Mouse (Mus musculus): ENCODE results near the gene Tmigd3.

Gene Tmigd3

GRCm38 (mm10) chr3:105870558-105870957 is at the start of gene Tmigd3, which contains the start of gene Adora3:
TSS of gene Tmigd3 (plus strand) at chr3:105870903.
TSS of gene Adora3 (plus strand) at chr3:105870858.
- no peak for DNase-seq

- DNase-seq = no peak
Observed at GRCm38 (mm10) chr3:105821504-105821903, 49.2 kb upstream of the Tmigd3 start.

- DNase-seq = no peak
Observed at GRCm38 (mm10) chr3:105823609-105824008, 47.1 kb upstream of the Tmigd3 start.

- no peak for DNase-seq
Observed at GRCm38 (mm10) chr3:105824103-105824502, 46.6 kb upstream of the Tmigd3 start.

- no peak for DNase-seq
Observed at GRCm38 (mm10) chr3:105824704-105825103, 46.0 kb upstream of the Tmigd3 start.

- peak; percentile 77 for DNase-seq
Observed at GRCm38 (mm10) chr3:105825501-105826161, 45.1 kb upstream of the Tmigd3 start.

GRCm38 (mm10) chr3:105831584-105831983 is 39.1 kb upstream of the Tmigd3 start:
- no peak for DNase-seq

GRCm38 (mm10) chr3:105835875-105836274 is 34.8 kb upstream of the Tmigd3 start:
- DNase-seq = no peak

GRCm38 (mm10) chr3:105836883-105837282 is 33.8 kb upstream of the Tmigd3 start:
- DNase-seq = no peak

- DNase-seq = no peak
Observed at GRCm38 (mm10) chr3:105838655-105839054, 32.0 kb upstream of the Tmigd3 start.

- no peak for DNase-seq
Observed at GRCm38 (mm10) chr3:105839836-105840235, 30.9 kb upstream of the Tmigd3 start.

GRCm38 (mm10) chr3:105846294-105847069 is 24.2 kb upstream of the Tmigd3 start:
- DNase-seq = peak; percentile 20

- no peak for DNase-seq
Observed at GRCm38 (mm10) chr3:105853781-105854180, 16.9 kb upstream of the Tmigd3 start.

GRCm38 (mm10) chr3:105854786-105855185 is 15.9 kb upstream of the Tmigd3 start:
- no peak for DNase-seq

- DNase-seq = no peak
Observed at GRCm38 (mm10) chr3:105857513-105857912, 13.2 kb upstream of the Tmigd3 start.

- no peak for DNase-seq
Observed at GRCm38 (mm10) chr3:105861747-105862366, 8.8 kb upstream of the Tmigd3 start.

- no peak for DNase-seq
Observed at GRCm38 (mm10) chr3:105864123-105864522, 6.6 kb upstream of the Tmigd3 start.

- DNase-seq = no peak
Observed at GRCm38 (mm10) chr3:105865122-105865521, 5.6 kb upstream of the Tmigd3 start.

- no peak for DNase-seq
Observed at GRCm38 (mm10) chr3:105868135-105868534, 2.6 kb upstream of the Tmigd3 start.

- peak; percentile 24 for DNase-seq
Observed at GRCm38 (mm10) chr3:105872034-105872433, 1.3 kb downstream of the Tmigd3 start.

- DNase-seq = peak; percentile 9
Observed at GRCm38 (mm10) chr3:105872579-105872978, 1.9 kb downstream of the Tmigd3 start.

GRCm38 (mm10) chr3:105873451-105874445 is 3.0 kb downstream of the Tmigd3 start:
- no peak for DNase-seq

Data from lung, postnatal 10 days (tissue).